Mouse (Mus musculus) G1E-ER4 (cell line): ENCODE data around the gene Tiprl. TPM values are rescaled to one million over a fixed set of nuclear protein-coding genes. Genes with fewer than 3 reads are reported as not detected.

ENCODE experiments used
- GATA1 ChIP-seq: IDR thresholded peaks from one replicate; pipeline ENCODE4 v1.8.0; 2012; ENCODE audit warnings: low read length, inconsistent platforms
- polyA plus RNA-seq: library from polyadenylated mRNA; stranded (reverse); fragments of >175 nt; gene quantifications from 2 replicates; pipeline ENCODE4 v1.2.3, GENCODE M21; 2012

Tiprl gene
- 16.0 and 18.8 TPM in 2 replicates for polyA plus RNA-seq

GRCm38 (mm10) chr1:165236321-165237298 is at the start of gene Tiprl:
Gene Tiprl, minus strand, starts transcription at chr1:165236996.
- no peak for TF ChIP-seq GATA1

- no peak for TF ChIP-seq GATA1
Measured at GRCm38 (mm10) chr1:165284096-165284495, 47.3 kb upstream of the Tiprl start.

GRCm38 (mm10) chr1:165282967-165283345 is 46.2 kb upstream of the Tiprl start:
- TF ChIP-seq GATA1: no peak

GRCm38 (mm10) chr1:165282222-165282966 is 45.6 kb upstream of the Tiprl start:
- TF ChIP-seq GATA1: no peak

- no peak for TF ChIP-seq GATA1
Measured at GRCm38 (mm10) chr1:165281351-165282221, 44.8 kb upstream of the Tiprl start.

- TF ChIP-seq GATA1: no peak
Measured at GRCm38 (mm10) chr1:165280741-165281140, 43.9 kb upstream of the Tiprl start.

- no peak for TF ChIP-seq GATA1
Measured at GRCm38 (mm10) chr1:165274946-165275345, 38.1 kb upstream of the Tiprl start.

GRCm38 (mm10) chr1:165252027-165252671 is 15.4 kb upstream of the Tiprl start:
- no peak for TF ChIP-seq GATA1

GRCm38 (mm10) chr1:165250546-165250945 is 13.8 kb upstream of the Tiprl start:
- TF ChIP-seq GATA1: no peak

- TF ChIP-seq GATA1: no peak
Measured at GRCm38 (mm10) chr1:165248842-165249241, 12.0 kb upstream of the Tiprl start.

GRCm38 (mm10) chr1:165247788-165248187 is 11.0 kb upstream of the Tiprl start:
- TF ChIP-seq GATA1: no peak

GRCm38 (mm10) chr1:165247085-165247484 is 10.3 kb upstream of the Tiprl start:
- no peak for TF ChIP-seq GATA1

- no peak for TF ChIP-seq GATA1
Measured at GRCm38 (mm10) chr1:165246587-165246986, 9.8 kb upstream of the Tiprl start.

- TF ChIP-seq GATA1: no peak
Measured at GRCm38 (mm10) chr1:165235846-165236245, 950 bp downstream of the Tiprl start.

GRCm38 (mm10) chr1:165233806-165234205 is 3.0 kb downstream of the Tiprl start:
- no peak for TF ChIP-seq GATA1
